Mouse (Mus musculus): ENCODE measurements around the gene Tmem121. TPM values are rescaled to one million over a fixed set of nuclear protein-coding genes. Genes with fewer than 3 reads are reported as not detected.

The Tmem121 gene
- polyA plus RNA-seq, 1 experiment from 2014 or later = 11.4 TPM

DNA sequence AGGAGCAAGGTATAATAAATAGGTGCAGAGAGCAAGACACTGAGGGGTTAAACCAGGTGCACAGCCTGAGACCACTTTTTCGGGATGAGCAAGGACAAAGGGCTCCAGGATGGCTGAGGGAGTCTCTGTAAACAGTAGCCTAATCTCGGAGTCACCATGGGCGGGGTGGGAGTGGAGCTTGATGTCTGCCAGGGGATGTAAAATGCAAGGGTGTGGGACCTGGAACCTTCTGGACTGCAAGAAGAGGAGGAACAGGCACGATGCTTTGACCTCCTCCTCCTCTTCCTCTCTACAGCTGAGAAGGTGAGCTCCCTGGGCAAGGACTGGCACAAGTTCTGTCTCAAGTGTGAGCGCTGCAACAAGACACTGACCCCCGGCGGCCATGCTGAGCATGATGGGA, 42.6 kb upstream of the Tmem121 start:
- peaks cover 29% of the 10 kb centered on the region for H3K36me3 ChIP-seq (replicated peaks)
- H3K4me3 ChIP-seq = peak overlapping the region; percentile 60
- H3K27me3 ChIP-seq (replicated peaks; ENCODE audit: low read depth, poor library complexity, severe bottlenecking) = peaks cover 70% of the 10 kb centered on the region
- H3K4me1 ChIP-seq = peaks cover 75% of the 10 kb centered on the region
- no peaks in the 10 kb centered on the region for H3K9me3 ChIP-seq
- WGBS = 60% methylated on average over 7 of the region's 7 CpGs
- 0 out of 2 replicates have a peak overlapping the region, but pooled peaks have one; percentile 10 for H3K27ac ChIP-seq (replicated peaks)
- DNase-seq (ENCODE audit: low spot score) = no peak

DNA sequence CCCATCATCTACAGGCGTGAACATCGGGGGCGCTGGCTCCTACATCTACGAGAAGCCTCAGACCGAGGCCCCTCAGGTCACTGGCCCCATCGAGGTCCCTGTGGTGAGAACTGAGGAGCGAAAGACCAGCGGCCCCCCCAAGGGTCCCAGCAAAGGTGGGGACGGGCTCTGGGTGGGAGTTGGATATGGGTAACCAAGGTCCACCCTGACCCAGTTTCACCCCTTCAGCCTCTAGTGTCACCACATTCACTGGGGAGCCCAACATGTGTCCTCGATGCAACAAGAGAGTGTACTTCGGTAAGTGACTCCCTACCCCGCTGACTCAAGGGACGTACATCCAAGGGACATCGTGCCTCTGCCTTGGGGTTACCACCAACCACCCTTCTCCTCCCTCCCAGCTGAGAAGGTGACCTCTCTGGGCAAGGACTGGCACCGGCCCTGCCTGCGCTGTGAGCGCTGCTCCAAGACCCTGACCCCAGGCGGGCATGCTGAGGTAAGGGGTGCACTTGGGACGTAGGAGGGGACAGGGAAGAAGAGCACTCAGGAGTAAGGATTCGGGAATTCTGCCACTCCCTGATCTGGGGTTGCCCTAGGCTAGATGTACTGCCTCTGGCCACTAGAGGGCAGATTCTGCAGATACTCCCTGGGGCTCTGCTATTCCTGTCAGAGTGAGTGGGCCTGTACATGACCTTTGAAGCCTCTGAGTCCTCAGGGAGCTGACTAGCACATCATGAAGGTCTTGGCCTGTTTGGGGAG, 41.6 kb upstream of the Tmem121 start:
- WGBS = 80% methylated on average over 20 of the region's 20 CpGs
- H3K4me1 ChIP-seq = peaks cover 73% of the 10 kb centered on the region
- H3K4me3 ChIP-seq = no peak overlapping the region
- peaks cover 19% of the 10 kb centered on the region for H3K36me3 ChIP-seq (replicated peaks)
- DNase-seq (ENCODE audit: low spot score) = peak; percentile 45
- H3K27ac ChIP-seq (replicated peaks) = no peak overlapping the region
- H3K27me3 ChIP-seq (replicated peaks; ENCODE audit: low read depth, poor library complexity, severe bottlenecking) = peaks cover 80% of the 10 kb centered on the region
- H3K9me3 ChIP-seq = no peaks in the 10 kb centered on the region

DNA sequence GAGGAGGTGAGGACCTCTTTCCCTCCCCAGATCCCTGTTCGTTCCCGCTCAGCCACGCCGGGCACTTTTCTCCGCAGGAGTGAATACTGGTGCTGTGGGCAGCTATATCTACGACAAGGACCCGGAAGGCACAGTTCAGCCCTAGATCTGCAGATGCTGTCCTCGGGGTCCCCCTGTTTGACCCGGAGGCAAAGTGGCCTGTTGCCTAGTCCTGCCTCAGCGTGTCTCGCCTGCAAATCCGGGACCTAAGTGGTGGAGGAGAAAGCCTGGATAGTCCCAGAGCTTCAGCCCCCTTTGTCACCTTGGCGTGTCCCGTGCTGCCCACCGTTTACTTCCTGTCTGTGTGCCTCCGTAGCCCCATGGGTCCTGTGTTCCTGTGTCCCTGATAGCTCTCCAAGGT, 40.8 kb upstream of the Tmem121 start:
- H3K4me3 ChIP-seq = no peak overlapping the region
- no peak overlapping the region for H3K27ac ChIP-seq (replicated peaks)
- peaks cover 19% of the 10 kb centered on the region for H3K36me3 ChIP-seq (replicated peaks)
- peaks cover 69% of the 10 kb centered on the region for H3K4me1 ChIP-seq
- no peak for DNase-seq (ENCODE audit: low spot score)
- H3K9me3 ChIP-seq = no peaks in the 10 kb centered on the region
- H3K27me3 ChIP-seq (replicated peaks; ENCODE audit: low read depth, poor library complexity, severe bottlenecking) = peaks cover 87% of the 10 kb centered on the region
- 91% methylated on average over 16 of the region's 16 CpGs for WGBS

DNA sequence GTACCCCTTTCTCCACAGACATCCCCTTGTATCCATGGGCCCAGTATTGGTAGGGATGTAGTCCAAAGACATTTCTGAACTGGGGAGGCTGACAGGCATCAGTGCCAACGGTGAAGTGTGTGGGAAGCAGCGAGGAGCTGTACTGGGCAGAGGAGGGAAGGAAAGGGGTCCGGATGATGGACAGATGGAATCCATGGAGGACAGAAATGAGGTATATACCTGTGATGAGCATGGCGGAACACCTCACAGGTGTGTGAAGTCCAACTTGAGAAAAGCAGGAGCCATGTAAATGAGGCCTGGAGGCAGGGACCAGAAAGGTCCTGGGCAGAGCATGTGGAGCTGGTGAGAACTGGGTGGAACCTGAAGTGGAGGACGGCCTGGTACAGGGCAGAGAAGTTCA, 40.1 kb upstream of the Tmem121 start:
- Histone ChIP-seq H3K9me3 (no peaks in the 10 kb centered on the region), H3K4me3 (no peak overlapping the region), H3K4me1 (peaks cover 61% of the 10 kb centered on the region), H3K27ac (replicated peaks) (no peak overlapping the region), H3K27me3 (replicated peaks; ENCODE audit: low read depth, poor library complexity, severe bottlenecking) (peaks cover 90% of the 10 kb centered on the region), H3K36me3 (replicated peaks) (peaks cover 19% of the 10 kb centered on the region)
- WGBS = 87% methylated on average over 5 of the region's 5 CpGs
- DNase-seq (ENCODE audit: low spot score) = no peak

DNA sequence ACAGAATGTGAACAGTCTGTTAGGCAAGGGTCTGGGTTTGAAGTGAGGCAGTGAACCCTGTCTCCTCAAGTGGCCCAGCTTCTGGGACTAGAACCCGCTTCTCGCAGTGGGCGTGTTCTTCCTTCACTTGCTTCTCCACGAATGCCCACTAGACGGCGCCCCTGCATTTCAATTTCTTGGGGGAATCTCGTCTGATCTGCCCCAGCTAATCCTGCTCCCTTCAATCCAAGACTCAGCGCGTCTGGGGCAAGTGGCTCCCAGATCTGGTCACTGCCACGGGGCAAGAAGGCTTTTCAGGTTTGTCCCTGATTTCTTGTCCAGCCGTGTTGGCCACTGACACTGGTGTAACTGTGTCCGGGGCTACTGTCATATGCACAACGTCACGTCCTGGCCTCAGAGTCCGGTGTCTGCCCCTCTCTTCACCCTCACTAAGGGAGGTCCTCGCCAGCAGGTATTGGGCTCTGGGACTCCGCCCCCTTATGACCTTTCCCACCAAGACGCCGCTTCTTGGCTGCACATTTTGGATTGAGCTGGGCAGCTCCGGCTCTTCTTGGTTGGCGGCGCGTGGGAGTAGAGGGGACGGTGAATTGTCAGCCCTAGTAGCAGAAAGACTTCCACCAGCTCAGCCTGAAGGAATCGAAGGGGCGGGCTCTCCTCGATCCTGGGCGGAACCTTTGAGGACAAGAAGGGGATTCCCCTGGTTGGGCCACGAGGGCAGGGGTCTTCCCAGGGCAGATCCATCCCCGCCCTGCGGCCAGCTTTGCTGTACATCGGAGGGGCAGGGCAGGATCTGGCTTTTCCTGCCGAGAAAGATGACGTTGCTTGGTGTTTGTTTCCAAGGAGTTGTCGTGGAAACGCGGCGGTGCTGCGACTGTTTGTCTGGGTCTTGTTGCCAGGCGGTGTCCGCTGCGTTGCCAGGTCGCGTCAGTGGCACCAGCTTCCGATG, 39.3 kb upstream of the Tmem121 start, which contains the start of gene Crip1:
Crip1 (plus strand) TSS at position 205 of the 946 bp plus-strand sequence.
- Histone ChIP-seq H3K27me3 (replicated peaks; ENCODE audit: low read depth, poor library complexity, severe bottlenecking) (peaks cover 90% of the 10 kb centered on the region), H3K36me3 (replicated peaks) (peaks cover 19% of the 10 kb centered on the region), H3K27ac (replicated peaks) (no peak within 1 kb of the TSS; the same call in 1 of the 2 replicates), H3K9me3 (no peaks in the 10 kb centered on the region), H3K4me1 (peaks cover 54% of the 10 kb centered on the region), H3K4me3 (peak within 1 kb of the TSS; percentile 44)
- peak; percentile 83 for DNase-seq (ENCODE audit: low spot score)
- 6% methylated on average over 45 of the region's 45 CpGs for WGBS

DNA sequence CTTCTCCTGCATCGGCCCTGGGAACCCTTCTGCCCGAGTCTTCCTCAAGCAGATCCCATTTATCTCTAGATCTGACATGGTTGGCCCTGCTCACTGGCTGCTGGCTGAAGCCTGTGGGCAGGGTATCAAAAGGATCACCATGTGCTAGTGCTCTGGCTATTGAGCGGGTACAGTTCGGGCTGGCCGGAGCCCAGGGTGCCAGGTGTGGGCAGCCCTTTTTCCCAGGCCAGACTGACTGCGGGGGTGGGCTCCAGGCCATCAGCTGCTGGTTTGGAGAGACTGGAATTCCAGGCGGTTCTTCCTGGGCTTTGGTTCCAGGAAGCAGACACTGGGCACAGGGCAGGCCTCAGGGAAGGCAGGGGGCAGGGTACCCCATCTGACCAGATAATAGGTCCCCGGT, 38.2 kb upstream of the Tmem121 start:
- Histone ChIP-seq H3K9me3 (no peaks in the 10 kb centered on the region), H3K27me3 (replicated peaks; ENCODE audit: low read depth, poor library complexity, severe bottlenecking) (peaks cover 90% of the 10 kb centered on the region), H3K36me3 (replicated peaks) (peaks cover 19% of the 10 kb centered on the region), H3K27ac (replicated peaks) (no peak overlapping the region), H3K4me1 (peaks cover 54% of the 10 kb centered on the region), H3K4me3 (no peak overlapping the region)
- no peak for DNase-seq (ENCODE audit: low spot score)
- WGBS = 88% methylated on average over 8 of the region's 8 CpGs

DNA sequence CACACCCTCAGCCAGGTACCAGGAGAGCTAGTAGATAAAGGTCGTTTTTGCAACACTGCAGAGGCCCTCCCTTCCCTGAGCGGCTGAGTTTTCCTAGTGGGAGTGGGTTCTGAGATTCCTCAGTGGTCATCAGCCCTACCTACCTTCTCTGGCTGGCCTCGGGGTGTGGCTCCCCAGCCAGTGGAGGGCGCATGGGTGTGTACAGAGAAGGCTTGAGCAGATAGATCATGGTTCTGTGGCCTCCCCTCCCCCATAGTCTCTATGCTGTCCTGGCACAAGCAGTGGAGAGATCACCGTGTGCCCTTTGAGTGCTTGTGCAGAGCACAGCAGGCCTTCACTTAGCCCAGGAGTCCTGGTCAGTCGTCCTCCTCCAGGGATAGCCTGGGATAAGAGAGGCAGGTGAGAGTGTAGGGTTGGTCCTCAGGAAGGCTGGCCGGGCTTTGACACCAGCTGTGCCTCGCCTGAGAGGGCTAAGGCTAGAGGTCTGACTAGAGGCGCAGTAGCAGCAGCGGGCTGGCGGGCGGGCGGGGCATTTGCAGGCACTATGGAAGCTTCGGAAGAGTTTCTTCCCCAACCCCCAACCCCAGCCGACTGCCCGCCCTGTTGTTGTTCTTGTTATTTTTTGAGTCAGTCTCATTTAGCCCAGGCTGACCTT, 37.2 kb upstream of the Tmem121 start:
- Histone ChIP-seq H3K27me3 (replicated peaks; ENCODE audit: low read depth, poor library complexity, severe bottlenecking) (peaks cover 90% of the 10 kb centered on the region), H3K4me1 (peaks cover 46% of the 10 kb centered on the region), H3K36me3 (replicated peaks) (peaks cover 18% of the 10 kb centered on the region), H3K4me3 (no peak overlapping the region), H3K27ac (replicated peaks) (no peak overlapping the region), H3K9me3 (no peaks in the 10 kb centered on the region)
- DNase-seq (ENCODE audit: low spot score) = no peak
- 39% methylated on average over 16 of the region's 16 CpGs for WGBS

DNA sequence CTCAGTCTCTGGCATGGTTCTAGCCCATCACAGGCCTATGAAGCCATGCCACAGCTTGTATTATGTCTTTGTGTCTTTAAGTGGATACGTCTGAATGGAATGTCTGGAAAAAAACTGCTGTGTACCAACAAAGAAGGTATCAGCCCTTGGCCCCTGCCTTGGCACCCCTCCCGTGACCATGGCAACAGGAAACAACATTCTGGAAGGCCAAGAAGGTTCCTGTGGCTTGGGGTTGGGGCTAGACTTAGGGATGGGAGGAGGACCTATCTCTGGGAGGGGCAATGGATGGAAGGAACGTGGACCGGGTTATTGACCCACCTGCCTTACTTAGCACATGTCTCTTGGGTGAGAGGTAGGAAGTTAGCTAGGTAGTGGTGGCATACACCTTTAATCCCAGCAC, 36.4 kb upstream of the Tmem121 start:
- H3K4me1 ChIP-seq = peaks cover 44% of the 10 kb centered on the region
- H3K9me3 ChIP-seq = no peaks in the 10 kb centered on the region
- peaks cover 10% of the 10 kb centered on the region for H3K36me3 ChIP-seq (replicated peaks)
- peaks cover 93% of the 10 kb centered on the region for H3K27me3 ChIP-seq (replicated peaks; ENCODE audit: low read depth, poor library complexity, severe bottlenecking)
- H3K4me3 ChIP-seq = no peak overlapping the region
- WGBS = 72% methylated on average over 4 of the region's 4 CpGs
- no peak for DNase-seq (ENCODE audit: low spot score)
- no peak overlapping the region for H3K27ac ChIP-seq (replicated peaks)

DNA sequence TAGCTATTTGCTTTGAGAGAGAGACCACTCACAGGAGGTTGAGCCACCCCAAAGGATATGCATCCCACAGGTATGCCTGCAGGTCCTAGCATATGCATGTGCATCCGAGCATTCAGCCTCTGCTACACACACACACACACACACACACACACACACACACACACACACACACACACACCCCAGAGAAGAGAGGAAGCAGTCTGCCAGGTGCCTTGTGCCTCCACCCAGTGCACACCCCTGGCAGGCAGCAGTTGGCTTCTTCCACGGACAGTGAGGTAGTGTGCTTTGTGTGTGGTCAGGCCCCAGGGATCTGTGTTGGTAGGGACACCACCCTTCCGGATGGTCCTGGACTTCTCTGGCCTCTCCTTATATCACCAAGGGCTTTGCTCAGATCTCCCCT, 35.8 kb upstream of the Tmem121 start:
- DNase-seq (ENCODE audit: low spot score) = no peak
- Histone ChIP-seq H3K27ac (replicated peaks) (no peak overlapping the region), H3K36me3 (replicated peaks) (peaks cover 4% of the 10 kb centered on the region), H3K4me1 (peaks cover 48% of the 10 kb centered on the region), H3K27me3 (replicated peaks; ENCODE audit: low read depth, poor library complexity, severe bottlenecking) (peaks cover 99% of the 10 kb centered on the region), H3K9me3 (no peaks in the 10 kb centered on the region), H3K4me3 (no peak overlapping the region)
- WGBS = 66% methylated on average over 3 of the region's 3 CpGs

DNA sequence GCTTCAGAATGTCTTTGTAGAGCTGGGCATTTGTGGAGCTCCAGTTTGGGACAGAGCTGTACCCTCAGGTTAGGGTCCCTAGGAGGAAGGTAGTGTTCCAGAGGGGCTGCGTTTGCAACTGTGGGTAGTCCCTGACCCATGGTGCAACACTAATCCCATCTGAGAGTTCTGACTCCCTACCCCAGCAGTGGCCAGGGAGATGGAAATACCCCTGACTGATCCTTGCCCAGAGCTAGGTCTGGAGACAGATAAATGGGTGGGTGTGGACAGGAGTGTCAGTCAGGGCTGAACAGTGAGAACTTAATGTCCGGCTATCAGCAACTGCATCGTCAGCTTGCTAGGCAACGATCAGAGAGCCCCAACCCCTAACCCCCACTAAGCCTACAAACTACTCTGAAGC, 35.1 kb upstream of the Tmem121 start:
- Histone ChIP-seq H3K4me3 (no peak overlapping the region), H3K9me3 (no peaks in the 10 kb centered on the region), H3K27me3 (replicated peaks; ENCODE audit: low read depth, poor library complexity, severe bottlenecking) (peaks cover 96% of the 10 kb centered on the region), H3K36me3 (replicated peaks) (no peaks in the 10 kb centered on the region; the same call in 1 of the 2 replicates), H3K4me1 (peaks cover 55% of the 10 kb centered on the region), H3K27ac (replicated peaks) (no peak overlapping the region)
- DNase-seq (ENCODE audit: low spot score) = no peak
- WGBS = 81% methylated on average over 4 of the region's 4 CpGs

DNA sequence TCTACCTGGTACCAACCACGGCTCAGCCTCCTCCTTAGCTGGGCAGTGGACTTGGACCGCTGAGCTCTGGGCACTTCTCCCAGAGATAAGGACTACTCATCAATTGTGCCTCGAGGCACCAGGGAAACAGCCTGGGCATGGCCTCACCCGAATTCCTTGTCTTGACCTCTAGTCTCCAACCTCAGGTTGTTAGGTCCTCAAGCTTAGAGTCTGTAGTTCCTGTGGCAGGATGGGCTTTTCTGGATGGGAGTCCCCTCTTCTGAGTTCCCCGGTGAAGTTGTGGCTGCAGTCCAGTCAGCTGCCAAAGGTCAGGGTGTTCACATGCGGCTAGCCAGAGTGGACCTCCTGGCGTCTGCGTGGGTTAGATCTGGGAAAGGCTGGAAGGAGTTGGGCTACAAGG, 34.7 kb upstream of the Tmem121 start:
- Histone ChIP-seq H3K27me3 (replicated peaks; ENCODE audit: low read depth, poor library complexity, severe bottlenecking) (peaks cover 91% of the 10 kb centered on the region), H3K36me3 (replicated peaks) (no peaks in the 10 kb centered on the region), H3K27ac (replicated peaks) (no peak overlapping the region), H3K9me3 (no peaks in the 10 kb centered on the region), H3K4me1 (peaks cover 53% of the 10 kb centered on the region), H3K4me3 (peak overlapping the region; percentile 65; the same call in 1 of the 2 replicates)
- no peak for DNase-seq (ENCODE audit: low spot score)
- 75% methylated on average over 8 of the region's 8 CpGs for WGBS

DNA sequence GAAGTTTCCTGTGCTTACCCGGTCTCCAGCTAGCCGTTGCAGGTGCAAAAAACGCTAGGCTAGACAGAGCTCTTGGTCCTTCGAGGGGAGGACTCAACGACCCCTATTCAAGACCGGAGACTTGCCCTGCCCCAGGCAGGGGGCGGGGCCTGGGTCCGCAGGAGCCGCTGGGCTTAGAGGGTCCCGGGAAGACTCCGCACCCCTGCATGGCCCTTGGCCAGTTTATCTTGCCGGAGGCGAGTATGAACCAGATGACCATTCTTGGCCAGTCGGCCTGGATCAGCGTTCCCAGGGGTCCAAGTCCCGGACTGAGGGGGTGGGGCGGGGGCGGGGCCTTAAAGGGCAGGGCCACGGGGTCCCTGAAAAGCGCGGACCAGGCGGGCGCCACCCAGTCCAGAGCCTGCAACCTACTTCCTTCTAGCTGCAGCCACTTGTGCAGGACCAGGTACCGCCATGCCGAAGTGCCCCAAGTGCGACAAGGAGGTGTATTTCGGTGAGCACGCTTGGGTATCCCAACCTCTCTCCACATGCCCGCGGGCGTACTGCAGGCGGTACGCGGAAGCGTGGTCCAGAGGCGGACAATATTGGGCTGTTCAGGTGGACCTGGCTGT, 34.0 kb upstream of the Tmem121 start:
- WGBS = 1% methylated on average over 36 of the region's 36 CpGs
- peaks cover 84% of the 10 kb centered on the region for H3K27me3 ChIP-seq (replicated peaks; ENCODE audit: low read depth, poor library complexity, severe bottlenecking)
- peaks cover 49% of the 10 kb centered on the region for H3K4me1 ChIP-seq
- no peaks in the 10 kb centered on the region for H3K36me3 ChIP-seq (replicated peaks)
- H3K27ac ChIP-seq (replicated peaks) = peak overlapping the region; percentile 63
- peak; percentile 65 for DNase-seq (ENCODE audit: low spot score)
- no peaks in the 10 kb centered on the region for H3K9me3 ChIP-seq
- H3K4me3 ChIP-seq = peak overlapping the region; percentile 65

Data from embryonic facial prominence, embryonic 10.5 days (tissue).